Mouse (Mus musculus) olfactory bulb, adult 2 months (tissue): ENCODE data around the gene Ifi35. TPM values are rescaled to one million over a fixed set of nuclear protein-coding genes. Genes with fewer than 3 reads are reported as not detected.
"Not testable (repeated sequence)": the region's sequence is repeated elsewhere in the genome, so short reads cannot be mapped to it uniquely, and the experiment has no call there.

Source experiments
- H3K27ac ChIP-seq: fragments of 200-500 bp; 2 replicates; pipeline ENCODE4 v1.5.1; 2012; ENCODE audit warnings: low read depth, low read length; ENCODE audit not compliant: insufficient read depth
- H3K4me1 ChIP-seq: fragments of 200-500 bp; 2 replicates; pipeline ENCODE4 v1.6.1; 2012; ENCODE audit warnings: low read length; ENCODE audit not compliant: control insufficient read depth, insufficient read depth
- H3K4me3 ChIP-seq: fragments of 200-500 bp; 2 replicates; pipeline ENCODE4 v1.5.1; 2012; ENCODE audit warnings: mild to moderate bottlenecking, low read depth, low read length, moderate library complexity; ENCODE audit not compliant: insufficient read depth
- CTCF ChIP-seq: fragments of 200-500 bp; IDR thresholded peaks from 2 replicates; pipeline ENCODE4 v1.5.1; 2012; ENCODE audit warnings: low read depth, mild to moderate bottlenecking, low read length, moderate library complexity; ENCODE audit not compliant: insufficient read depth
- POLR2A ChIP-seq: fragments of 200-500 bp; IDR thresholded peaks from 2 replicates; pipeline ENCODE4 v1.6.1; 2012; ENCODE audit warnings: mild to moderate bottlenecking, low read depth, low read length, moderate library complexity; ENCODE audit not compliant: insufficient read depth
- WGBS: fragments of 180-500 bp; shearing (Covaris S2); methylation state at CpG from one replicate; pipeline ENCODE4 v1.1.7; 2018; 5-methylcytosine and 5-hydroxymethylcytosine counted together
- polyA plus RNA-seq: library from polyadenylated mRNA; stranded (reverse); fragments of >200 nt; gene quantifications from 2 replicates; pipeline ENCODE4 v1.2.4, GENCODE M21; 2012; ENCODE audit warnings: low replicate concordance; ENCODE audit not compliant: missing spikeins, insufficient read depth, insufficient read length

The Ifi35 gene
- polyA plus RNA-seq, 1 experiment = not detected

- WGBS = under 1% methylated on average over 51 of the region's 51 CpGs
- peak overlapping the region; percentile 65 for H3K27ac ChIP-seq
- H3K4me3 ChIP-seq = peak overlapping the region; percentile 99
- 0 out of 2 replicates have a peak, but pooled peaks have one; percentile 9 for TF ChIP-seq POLR2A
- TF ChIP-seq CTCF = no peak
- H3K4me1 ChIP-seq = peaks cover 32% of the 10 kb centered on the region
Measured at GRCm38 (mm10) chr11:101465101-101465868, 17.1 kb downstream of the Ifi35 start.

- peaks cover 32% of the 10 kb centered on the region for H3K4me1 ChIP-seq
Measured at GRCm38 (mm10) chr11:101465869-101466551, 17.8 kb downstream of the Ifi35 start, which contains the start of gene Vat1. Gene Vat1, minus strand, starts transcription at chr11:101466230.

GRCm38 (mm10) chr11:101466552-101466950 is 18.3 kb downstream of the Ifi35 start:
- 53% methylated on average over 5 of the region's 5 CpGs for WGBS
- not testable (repeated sequence) for H3K4me3 ChIP-seq, H3K27ac ChIP-seq
- peaks cover 32% of the 10 kb centered on the region for H3K4me1 ChIP-seq

More at GRCm38 (mm10) chr11:101465869-101466551, 17.8 kb downstream of the Ifi35 start, which contains the start of gene Vat1:
- TF ChIP-seq CTCF = no peak
- peak; percentile 28; the same call in 1 of the 2 replicates for TF ChIP-seq POLR2A
- peak within 1 kb of the TSS; percentile 99 for H3K4me3 ChIP-seq
- under 1% methylated on average over 60 of the region's 60 CpGs for WGBS
- H3K27ac ChIP-seq = peak within 1 kb of the TSS; percentile 65

- Histone ChIP-seq H3K4me1 (peaks cover 26% of the 10 kb centered on the region), H3K27ac (peak overlapping the region; percentile 47; the same call in 1 of the 2 replicates), H3K4me3 (peak overlapping the region; percentile 58)
- WGBS = under 1% methylated on average over 52 of the region's 54 CpGs
- TF ChIP-seq CTCF = peak; percentile 42; the same call in 1 of the 2 replicates
- 0 out of 2 replicates have a peak, but pooled peaks have one; percentile 26 for TF ChIP-seq POLR2A
Measured at GRCm38 (mm10) chr11:101467477-101468262, 19.5 kb downstream of the Ifi35 start.

GRCm38 (mm10) chr11:101468263-101468688 is 20.1 kb downstream of the Ifi35 start:
- H3K4me3 ChIP-seq = peak overlapping the region; percentile 58
- peak overlapping the region; percentile 16; the same call in 1 of the 2 replicates for H3K27ac ChIP-seq
- TF ChIP-seq POLR2A (0 out of 2 replicates have a peak, but pooled peaks have one; percentile 14), CTCF (no peak)
- peaks cover 21% of the 10 kb centered on the region for H3K4me1 ChIP-seq
- under 1% methylated on average over 31 of the region's 31 CpGs for WGBS

- WGBS = 6% methylated on average over 13 of the region's 13 CpGs
- Histone ChIP-seq H3K4me3 (peak overlapping the region; percentile 58), H3K27ac (0 out of 2 replicates have a peak overlapping the region, but pooled peaks have one; percentile 16), H3K4me1 (peaks cover 19% of the 10 kb centered on the region)
- no peak for TF ChIP-seq POLR2A
- TF ChIP-seq CTCF = no peak
Measured at GRCm38 (mm10) chr11:101468731-101469130, 20.5 kb downstream of the Ifi35 start.

GRCm38 (mm10) chr11:101469155-101469554 is 20.9 kb downstream of the Ifi35 start:
- Histone ChIP-seq H3K4me3 (0 out of 2 replicates have a peak overlapping the region, but pooled peaks have one; percentile 58), H3K4me1 (peaks cover 16% of the 10 kb centered on the region), H3K27ac (no peak overlapping the region)
- 25% methylated on average over 4 of the region's 4 CpGs for WGBS
- TF ChIP-seq CTCF (no peak), POLR2A (no peak)

GRCm38 (mm10) chr11:101470206-101470605 is 22.0 kb downstream of the Ifi35 start:
- TF ChIP-seq CTCF (no peak), POLR2A (no peak)
- H3K4me1 ChIP-seq = peaks cover 9% of the 10 kb centered on the region
- H3K4me3 ChIP-seq = no peak overlapping the region
- WGBS = 41% methylated on average over 7 of the region's 7 CpGs
- no peak overlapping the region for H3K27ac ChIP-seq

GRCm38 (mm10) chr11:101471926-101472325 is 23.7 kb downstream of the Ifi35 start:
- TF ChIP-seq POLR2A (no peak), CTCF (no peak)
- peaks cover 4% of the 10 kb centered on the region for H3K4me1 ChIP-seq
- no peak overlapping the region for H3K27ac ChIP-seq
- no peak overlapping the region for H3K4me3 ChIP-seq
- 46% methylated on average over 3 of the region's 3 CpGs for WGBS
